Mouse (Mus musculus) ES-E14 (cell line): ENCODE measurements around the gene Trip10.

Experiments used
- CHD2 ChIP-seq: IDR thresholded peaks from 2 replicates; pipeline ENCODE4 v1.6.1; 2014; ENCODE audit warnings: mild to moderate bottlenecking, low read depth, low read length, inconsistent platforms
- HCFC1 ChIP-seq: IDR thresholded peaks from 2 replicates; pipeline ENCODE4 v1.6.1; 2012; ENCODE audit warnings: low read length, inconsistent platforms, borderline replicate concordance; ENCODE audit not compliant: insufficient read depth
- MAFK ChIP-seq: IDR thresholded peaks from 2 replicates; pipeline ENCODE4 v1.6.1; 2014; ENCODE audit warnings: mild to moderate bottlenecking, low read depth, low read length, inconsistent platforms; ENCODE audit not compliant: insufficient read depth
- ZC3H11A ChIP-seq: IDR thresholded peaks from 2 replicates; pipeline ENCODE4 v1.6.1; 2012; ENCODE audit warnings: low read depth, mild to moderate bottlenecking, inconsistent platforms, low read length, borderline replicate concordance
- ZNF384 ChIP-seq: IDR thresholded peaks from 2 replicates; pipeline ENCODE4 v1.6.1; 2012; ENCODE audit warnings: low read depth, low read length, inconsistent platforms

DNA sequence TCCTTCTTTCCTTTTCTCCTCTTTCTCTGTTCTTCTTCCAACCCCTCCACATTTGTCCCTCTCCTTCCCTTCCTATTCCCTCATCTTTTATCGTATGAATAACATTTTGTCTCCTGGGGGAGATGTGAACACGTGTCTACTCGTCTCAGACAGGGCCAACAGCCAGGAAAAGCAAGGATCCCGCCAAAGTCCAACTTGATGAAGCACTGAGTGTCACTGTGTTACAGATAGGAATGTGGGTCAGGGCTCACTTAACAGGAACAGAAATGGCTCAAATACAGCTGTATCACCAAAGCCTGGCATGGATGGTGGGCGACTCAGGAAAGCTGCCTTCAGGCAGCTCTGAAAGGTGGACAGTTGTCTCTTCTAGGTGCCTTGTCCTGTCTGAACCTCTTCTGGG lies 40.0 kb downstream of the Trip10 start:
- TF ChIP-seq CHD2: no peak
- TF ChIP-seq ZC3H11A: no peak
- no peak for TF ChIP-seq ZNF384
- no peak for TF ChIP-seq HCFC1
- no peak for TF ChIP-seq MAFK
